Mouse (Mus musculus): ENCODE measurements around the gene Prkag1. TPM values are rescaled to one million over a fixed set of nuclear protein-coding genes. Genes with fewer than 3 reads are reported as not detected.

Prkag1 gene
- polyA plus RNA-seq, 1 experiment from 2014 or later, result 89.0 TPM

DNA sequence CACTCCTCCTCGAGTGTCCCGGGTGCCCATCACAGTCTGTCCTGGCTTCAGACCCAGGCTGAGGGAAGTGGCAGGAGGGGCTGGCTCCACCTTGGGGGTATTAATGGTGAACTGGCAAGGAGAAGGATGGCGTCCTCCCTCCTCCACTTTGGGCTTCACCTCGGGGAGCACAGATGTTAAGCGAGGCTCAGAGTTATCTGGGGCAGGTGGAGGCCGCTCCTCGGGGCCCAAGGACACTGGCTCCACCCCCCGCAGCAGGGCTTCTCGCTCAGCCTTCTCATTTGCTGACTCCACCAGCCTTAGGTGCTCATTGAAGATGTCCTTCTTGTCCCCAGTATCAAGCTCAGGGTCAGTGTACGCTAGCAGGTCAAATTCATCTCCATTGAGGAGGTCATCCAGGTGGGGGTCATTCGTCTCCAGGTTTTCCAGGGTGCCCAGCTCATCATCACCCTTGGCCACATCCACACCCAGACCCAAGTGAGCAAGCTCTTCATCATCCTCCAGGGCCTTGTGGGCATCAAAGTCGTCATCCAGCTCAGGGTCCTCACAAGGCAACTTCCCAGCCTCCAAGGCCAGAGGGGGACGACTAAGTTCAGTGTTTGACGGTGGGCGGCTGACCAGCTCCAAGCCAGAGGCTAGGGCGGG, 18.8 kb upstream of the Prkag1 start:
- WGBS, result 85% methylated on average over 16 of the region's 16 CpGs
- Histone ChIP-seq H3K4me3 (replicated peaks) (no peak overlapping the region), H3K9me3 (no peaks in the 10 kb centered on the region), H3K27me3 (replicated peaks) (no peaks in the 10 kb centered on the region), H3K4me1 (replicated peaks) (no peaks in the 10 kb centered on the region), H3K9ac (no peak overlapping the region), H3K36me3 (peaks cover 88% of the 10 kb centered on the region), H3K4me2 (replicated peaks) (no peak overlapping the region), H3K27ac (no peak overlapping the region)
- no peak for ATAC-seq

DNA sequence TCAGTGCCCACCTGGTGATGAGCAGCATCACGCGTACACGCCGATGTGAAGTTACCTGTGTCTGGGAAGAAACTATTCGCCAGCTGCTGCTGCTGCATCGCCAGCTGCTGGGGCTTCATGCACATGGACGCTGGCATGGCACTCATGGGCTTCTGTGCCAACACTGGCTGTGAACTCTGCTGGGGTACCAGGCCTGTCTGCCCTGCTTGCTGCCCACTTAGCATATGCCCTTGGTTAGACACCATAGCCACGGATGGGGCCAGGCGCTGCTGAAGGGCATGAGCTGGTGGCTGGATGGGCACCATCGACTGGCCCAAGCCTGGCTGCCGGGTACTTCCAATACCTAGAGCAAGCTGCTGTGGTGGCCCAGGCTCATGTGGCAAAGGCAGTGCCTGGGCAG, 17.8 kb upstream of the Prkag1 start:
- Histone ChIP-seq H3K27me3 (replicated peaks) (no peaks in the 10 kb centered on the region), H3K4me2 (replicated peaks) (no peak overlapping the region), H3K36me3 (peaks cover 88% of the 10 kb centered on the region), H3K4me3 (replicated peaks) (no peak overlapping the region), H3K9ac (no peak overlapping the region), H3K9me3 (no peaks in the 10 kb centered on the region), H3K27ac (no peak overlapping the region), H3K4me1 (replicated peaks) (no peaks in the 10 kb centered on the region)
- no peak for ATAC-seq
- WGBS, result 96% methylated on average over 11 of the region's 11 CpGs

DNA sequence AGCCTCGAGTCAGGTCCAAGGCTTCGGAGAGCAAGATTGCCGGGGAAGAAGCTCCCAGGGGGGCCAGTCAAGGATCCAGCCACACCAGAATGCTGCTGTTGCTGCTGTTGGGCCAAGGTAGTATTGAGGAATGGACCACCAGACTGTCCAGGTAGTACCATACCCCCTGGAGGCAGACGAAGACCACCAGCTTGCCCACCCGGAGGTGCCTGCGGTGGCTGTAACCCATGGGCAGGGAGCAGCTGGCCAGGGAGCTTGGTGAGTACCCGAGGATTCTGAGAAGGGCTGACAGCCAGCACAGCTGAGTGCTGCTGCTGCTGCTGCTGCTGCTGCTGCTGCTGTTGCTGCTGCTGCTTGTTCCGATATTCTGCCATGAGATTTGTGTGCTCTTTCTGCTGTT, 14.8 kb upstream of the Prkag1 start:
- ATAC-seq, result no peak
- H3K4me2 ChIP-seq (replicated peaks), result no peak overlapping the region
- H3K9ac ChIP-seq, result no peak overlapping the region
- H3K4me1 ChIP-seq (replicated peaks), result no peaks in the 10 kb centered on the region
- 87% methylated on average over 8 of the region's 8 CpGs for WGBS
- H3K36me3 ChIP-seq, result peaks cover 88% of the 10 kb centered on the region
- no peak overlapping the region for H3K4me3 ChIP-seq (replicated peaks)
- no peaks in the 10 kb centered on the region for H3K9me3 ChIP-seq
- H3K27me3 ChIP-seq (replicated peaks), result no peaks in the 10 kb centered on the region
- H3K27ac ChIP-seq, result no peak overlapping the region

DNA sequence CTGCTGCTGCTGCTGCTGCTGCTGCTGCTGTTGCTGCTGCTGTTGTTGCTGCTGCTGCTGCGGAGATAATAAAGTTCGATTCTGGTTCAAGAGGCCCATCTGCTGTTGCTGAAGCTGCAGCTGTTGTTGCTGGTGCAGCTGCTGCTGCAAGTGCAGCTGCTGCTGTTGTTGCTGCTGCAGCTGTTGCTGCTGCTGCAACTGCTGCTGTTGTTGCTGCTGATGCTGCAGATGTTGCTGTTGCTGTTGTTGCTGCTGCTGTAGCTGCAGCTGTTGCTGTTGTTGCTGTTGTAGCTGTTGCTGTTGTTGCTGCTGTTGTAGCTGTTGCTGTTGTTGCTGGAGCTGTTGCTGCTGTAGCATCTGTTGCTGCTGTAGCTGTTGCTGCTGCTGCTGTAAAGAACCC, 13.8 kb upstream of the Prkag1 start:
- H3K36me3 ChIP-seq, result peaks cover 93% of the 10 kb centered on the region
- H3K4me2 ChIP-seq (replicated peaks), result no peak overlapping the region
- no peaks in the 10 kb centered on the region for H3K9me3 ChIP-seq
- H3K4me3 ChIP-seq (replicated peaks), result no peak overlapping the region
- no peak overlapping the region for H3K9ac ChIP-seq
- WGBS, result 96% methylated on average over 2 of the region's 2 CpGs
- no peaks in the 10 kb centered on the region for H3K4me1 ChIP-seq (replicated peaks)
- no peaks in the 10 kb centered on the region for H3K27me3 ChIP-seq (replicated peaks)
- ATAC-seq, result no peak
- H3K27ac ChIP-seq, result no peak overlapping the region

DNA sequence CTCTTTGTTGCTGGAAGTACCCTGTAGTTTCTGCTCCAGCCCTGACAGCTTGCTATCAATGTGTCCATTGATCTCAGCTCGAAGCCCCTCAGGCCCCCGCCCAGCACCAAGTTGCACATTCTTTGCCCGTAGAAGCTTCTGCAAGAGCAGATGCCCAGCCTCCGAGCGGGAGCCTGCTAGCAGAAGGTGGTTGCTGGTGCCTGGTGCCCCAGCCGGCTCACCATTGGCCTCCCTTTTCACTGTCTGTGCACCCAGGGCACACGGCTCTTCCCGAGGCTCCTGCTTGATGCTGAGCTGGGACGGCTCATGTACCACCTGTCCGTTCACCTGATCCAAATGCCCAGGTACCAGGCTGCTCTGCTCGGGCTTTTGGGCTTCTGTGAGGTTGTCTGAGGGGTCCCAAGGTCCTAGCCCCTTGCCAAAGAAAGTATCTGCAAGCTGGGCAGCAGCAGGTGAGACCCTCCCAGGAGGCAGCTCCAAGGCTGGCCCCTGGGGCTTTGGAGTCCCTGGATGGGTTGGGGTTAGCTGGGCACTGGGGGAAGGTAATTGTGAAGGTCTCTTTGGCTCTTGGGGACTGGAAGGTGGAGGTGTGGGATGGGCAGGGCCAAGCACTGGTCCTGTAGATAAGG, 12.4 kb upstream of the Prkag1 start:
- H3K4me1 ChIP-seq (replicated peaks), result no peaks in the 10 kb centered on the region
- H3K27me3 ChIP-seq (replicated peaks), result no peaks in the 10 kb centered on the region
- ATAC-seq, result no peak
- no peak overlapping the region for H3K4me2 ChIP-seq (replicated peaks)
- H3K27ac ChIP-seq, result no peak overlapping the region
- H3K4me3 ChIP-seq (replicated peaks), result no peak overlapping the region
- H3K9ac ChIP-seq, result no peak overlapping the region
- 85% methylated on average over 11 of the region's 11 CpGs for WGBS
- H3K36me3 ChIP-seq, result peaks cover 92% of the 10 kb centered on the region
- H3K9me3 ChIP-seq, result no peaks in the 10 kb centered on the region

DNA sequence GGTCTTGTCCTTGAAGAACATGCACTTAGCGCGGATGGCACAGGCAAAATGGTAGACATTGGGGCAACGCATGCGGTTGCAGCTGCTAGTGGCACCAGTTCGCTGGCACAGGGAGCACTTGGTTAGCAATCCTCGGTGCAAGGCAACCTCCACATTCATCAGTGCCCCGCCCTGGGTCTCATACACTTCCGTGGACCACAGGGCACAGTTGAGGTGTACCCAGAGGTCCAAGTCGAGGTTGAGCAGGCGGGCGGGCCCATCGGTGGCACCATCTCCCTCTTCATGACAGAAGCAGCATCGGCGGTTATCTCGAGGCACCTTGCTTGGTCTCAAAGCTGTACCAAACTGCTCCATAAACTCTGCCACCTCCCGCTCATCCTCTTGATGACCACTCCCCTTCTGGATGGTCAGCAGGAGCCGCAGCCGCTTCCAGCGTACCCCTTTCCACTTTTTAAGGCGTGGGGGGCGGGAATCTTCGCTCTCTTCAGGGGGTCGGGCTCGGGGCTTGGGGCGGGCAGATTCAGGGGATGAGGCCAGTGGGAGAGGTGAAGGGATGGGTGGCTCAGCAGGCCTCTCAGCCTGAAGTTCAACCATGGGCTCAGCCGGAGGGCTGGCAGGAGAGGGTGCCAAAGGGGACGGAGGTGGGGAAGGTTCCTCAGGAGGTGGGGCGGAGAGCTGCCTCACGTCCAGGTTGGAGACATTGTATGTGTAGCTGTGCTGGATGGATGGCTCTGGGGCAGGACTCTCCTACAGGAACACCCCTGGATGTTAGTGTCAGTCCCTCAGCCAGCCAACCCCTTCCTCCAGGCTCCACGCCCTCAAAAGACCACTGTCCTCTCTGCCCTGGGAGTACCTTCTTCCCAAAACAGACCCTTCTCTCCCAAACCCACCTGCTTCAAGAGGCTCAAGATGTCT, 8.6 kb upstream of the Prkag1 start:
- H3K27me3 ChIP-seq (replicated peaks), result no peaks in the 10 kb centered on the region
- peaks cover 86% of the 10 kb centered on the region for H3K36me3 ChIP-seq
- no peak overlapping the region for H3K4me3 ChIP-seq (replicated peaks)
- 96% methylated on average over 30 of the region's 30 CpGs for WGBS
- H3K9me3 ChIP-seq, result no peaks in the 10 kb centered on the region
- no peaks in the 10 kb centered on the region for H3K4me1 ChIP-seq (replicated peaks)
- no peak overlapping the region for H3K4me2 ChIP-seq (replicated peaks)
- H3K27ac ChIP-seq, result no peak overlapping the region
- ATAC-seq, result no peak
- no peak overlapping the region for H3K9ac ChIP-seq

DNA sequence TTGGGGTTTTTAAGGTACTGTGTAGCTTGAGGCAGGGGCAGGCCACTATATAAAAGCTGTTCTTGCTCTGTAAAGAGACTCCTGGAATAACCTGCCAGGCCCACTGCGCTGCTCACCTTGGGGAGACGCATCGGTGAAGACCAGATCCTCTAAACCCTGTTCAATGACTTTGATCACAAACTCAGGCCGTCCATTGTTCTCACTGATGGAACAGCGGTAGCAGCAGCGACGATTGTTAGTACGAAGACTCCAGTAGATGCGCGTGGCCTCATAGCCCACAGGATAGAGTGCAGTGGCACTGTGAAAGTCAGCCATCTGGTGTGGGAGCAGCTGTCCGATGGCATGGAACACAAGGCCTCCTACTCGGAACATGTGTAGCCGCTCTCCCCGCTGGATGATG, 7.8 kb upstream of the Prkag1 start:
- ATAC-seq, result no peak
- no peak overlapping the region for H3K4me2 ChIP-seq (replicated peaks)
- no peaks in the 10 kb centered on the region for H3K9me3 ChIP-seq
- no peaks in the 10 kb centered on the region for H3K27me3 ChIP-seq (replicated peaks)
- no peak overlapping the region for H3K9ac ChIP-seq
- no peak overlapping the region for H3K4me3 ChIP-seq (replicated peaks)
- H3K27ac ChIP-seq, result no peak overlapping the region
- WGBS, result 96% methylated on average over 14 of the region's 14 CpGs
- peaks cover 86% of the 10 kb centered on the region for H3K36me3 ChIP-seq
- H3K4me1 ChIP-seq (replicated peaks), result no peaks in the 10 kb centered on the region

DNA sequence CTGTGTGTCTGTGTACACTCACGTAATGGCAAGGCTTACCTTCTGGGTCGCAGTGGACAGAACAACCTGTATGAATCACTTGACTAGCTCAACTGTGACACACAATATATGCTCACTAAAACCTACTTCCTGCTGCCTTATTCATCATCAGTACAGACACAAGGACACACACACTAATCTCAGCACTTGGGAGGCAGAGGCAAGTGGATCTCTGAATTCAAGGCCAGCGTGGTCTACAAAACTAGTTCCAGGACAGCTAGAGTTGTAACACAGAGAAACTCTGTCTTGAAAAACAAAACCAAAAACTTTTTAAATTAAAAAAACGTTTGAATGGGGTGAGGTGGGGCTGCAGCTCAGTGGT, 6.4 kb upstream of the Prkag1 start:
- Histone ChIP-seq H3K27ac (no peak overlapping the region), H3K9me3 (no peaks in the 10 kb centered on the region), H3K27me3 (replicated peaks) (no peaks in the 10 kb centered on the region), H3K4me1 (replicated peaks) (no peaks in the 10 kb centered on the region), H3K4me3 (replicated peaks) (no peak overlapping the region), H3K36me3 (peaks cover 77% of the 10 kb centered on the region), H3K4me2 (replicated peaks) (no peak overlapping the region), H3K9ac (no peak overlapping the region)
- ATAC-seq, result no peak
- WGBS, result 74% methylated on average over 4 of the region's 4 CpGs

DNA sequence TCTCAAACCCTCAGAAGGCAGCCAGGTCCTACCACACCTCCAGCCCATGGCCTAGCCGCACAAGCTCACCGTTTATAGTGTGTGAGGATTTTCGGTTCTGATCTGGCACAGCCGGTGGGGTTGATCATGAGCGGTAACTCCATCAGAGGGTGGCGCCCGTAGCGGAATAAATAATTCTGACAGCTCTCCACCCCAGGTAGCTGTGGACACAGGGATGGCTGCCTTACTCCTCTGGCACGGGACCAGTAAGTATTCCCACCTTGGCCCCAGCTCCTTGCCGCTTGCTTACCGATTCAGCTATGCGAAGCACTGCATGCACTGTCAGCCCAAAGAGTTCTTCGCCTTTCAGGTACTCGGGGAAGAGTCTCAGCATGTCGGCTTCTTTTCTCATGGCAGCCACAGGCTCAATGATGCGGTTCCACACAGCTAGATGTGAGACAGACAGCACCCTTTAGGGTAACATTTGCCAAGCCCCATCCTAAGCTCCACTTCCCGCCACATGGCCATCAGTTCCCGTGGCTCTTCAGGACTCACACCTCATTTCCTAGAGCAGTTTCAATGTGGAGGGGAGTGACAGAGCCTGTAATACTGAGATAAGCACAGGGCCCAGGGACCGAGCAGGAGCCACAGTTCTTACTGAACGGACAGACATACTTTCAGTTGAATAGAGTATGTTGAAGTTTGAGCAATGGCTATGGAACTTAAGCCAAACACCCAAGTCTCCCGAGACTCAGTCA, 5.9 kb upstream of the Prkag1 start:
- ATAC-seq, result no peak
- 90% methylated on average over 21 of the region's 21 CpGs for WGBS

DNA sequence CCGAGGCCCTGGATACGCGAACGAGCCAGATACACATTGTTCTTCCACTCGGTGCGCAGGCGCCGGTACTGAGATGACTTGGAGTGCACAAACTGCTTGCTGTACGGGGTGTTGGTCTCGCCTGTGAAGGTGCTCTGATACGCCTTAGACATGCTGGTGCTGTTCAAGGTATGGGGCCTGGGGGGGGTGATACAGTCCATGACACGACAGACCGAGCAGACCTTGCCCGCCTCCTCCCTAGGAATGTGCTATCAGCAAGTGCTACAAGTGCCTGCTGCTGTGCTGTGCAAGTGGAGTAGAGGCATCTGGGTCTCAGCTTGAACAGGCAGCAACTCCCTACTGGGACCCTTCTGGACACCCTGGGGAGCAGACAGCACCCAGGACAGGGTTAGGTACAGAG, 4.0 kb upstream of the Prkag1 start:
- H3K4me2 ChIP-seq (replicated peaks), result no peak overlapping the region
- 88% methylated on average over 14 of the region's 14 CpGs for WGBS
- no peak for ATAC-seq
- H3K27ac ChIP-seq, result no peak overlapping the region
- no peaks in the 10 kb centered on the region for H3K27me3 ChIP-seq (replicated peaks)
- no peaks in the 10 kb centered on the region for H3K9me3 ChIP-seq
- H3K4me3 ChIP-seq (replicated peaks), result no peak overlapping the region
- peaks cover 55% of the 10 kb centered on the region for H3K36me3 ChIP-seq
- no peak overlapping the region for H3K9ac ChIP-seq
- peaks cover 2% of the 10 kb centered on the region; the same call in 1 of the 2 replicates for H3K4me1 ChIP-seq (replicated peaks)

More for the DNA sequence above, 5.9 kb upstream of the Prkag1 start:
- Histone ChIP-seq H3K4me2 (replicated peaks) (no peak overlapping the region), H3K4me1 (replicated peaks) (peaks cover under 1% of the 10 kb centered on the region; the same call in 1 of the 2 replicates), H3K9ac (no peak overlapping the region), H3K27ac (no peak overlapping the region), H3K4me3 (replicated peaks) (no peak overlapping the region), H3K27me3 (replicated peaks) (no peaks in the 10 kb centered on the region), H3K9me3 (no peaks in the 10 kb centered on the region), H3K36me3 (peaks cover 72% of the 10 kb centered on the region)

DNA sequence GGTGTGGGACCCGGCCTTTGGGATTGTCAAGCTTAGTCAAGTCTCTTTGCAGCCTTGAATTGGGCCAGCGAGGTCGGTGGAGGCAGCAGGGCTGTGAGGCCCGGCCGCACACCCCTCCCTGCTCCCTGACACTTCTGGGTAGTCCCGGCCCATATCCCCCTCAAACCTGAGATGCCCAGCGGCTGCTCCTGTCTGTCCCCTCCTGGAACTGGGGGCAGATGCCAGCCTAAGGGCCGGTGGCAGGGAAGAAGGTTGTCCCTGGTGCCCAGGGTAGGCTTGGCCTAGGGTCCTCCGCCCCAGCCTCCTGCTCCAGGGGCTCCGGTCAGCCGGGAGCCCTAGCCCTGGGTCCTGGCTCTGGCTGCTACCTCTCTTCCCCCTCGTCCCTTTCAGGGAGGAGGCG, 2.7 kb upstream of the Prkag1 start:
- ATAC-seq, result no peak
- peaks cover 10% of the 10 kb centered on the region; the same call in 1 of the 2 replicates for H3K4me1 ChIP-seq (replicated peaks)
- H3K4me3 ChIP-seq (replicated peaks), result no peak overlapping the region
- no peak overlapping the region for H3K4me2 ChIP-seq (replicated peaks)
- 85% methylated on average over 13 of the region's 13 CpGs for WGBS
- no peak overlapping the region for H3K27ac ChIP-seq
- no peak overlapping the region for H3K9ac ChIP-seq
- H3K36me3 ChIP-seq, result peaks cover 44% of the 10 kb centered on the region
- H3K9me3 ChIP-seq, result no peaks in the 10 kb centered on the region
- H3K27me3 ChIP-seq (replicated peaks), result no peaks in the 10 kb centered on the region

DNA sequence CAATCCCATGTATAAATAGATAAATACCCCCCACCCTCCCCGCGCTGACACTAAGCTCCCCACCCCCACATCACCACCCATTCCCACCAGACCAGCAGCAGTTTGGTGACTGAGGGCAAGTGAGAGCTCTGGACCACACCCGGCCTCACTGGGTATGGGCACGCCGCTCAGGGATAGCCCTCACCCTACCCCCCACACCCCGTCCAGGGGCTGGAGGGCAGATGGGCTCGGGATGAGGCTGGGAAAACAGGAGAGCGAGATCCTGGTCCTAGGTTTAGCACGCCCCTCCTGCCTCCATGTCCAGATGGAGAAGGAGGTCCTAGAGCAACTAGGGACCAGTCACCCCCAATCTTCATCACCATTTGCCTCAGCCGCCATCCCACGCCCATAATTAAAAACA, 2.0 kb upstream of the Prkag1 start:
- H3K27me3 ChIP-seq (replicated peaks), result no peaks in the 10 kb centered on the region
- H3K4me1 ChIP-seq (replicated peaks), result peaks cover 10% of the 10 kb centered on the region; the same call in 1 of the 2 replicates
- peaks cover 41% of the 10 kb centered on the region for H3K36me3 ChIP-seq
- H3K9me3 ChIP-seq, result no peaks in the 10 kb centered on the region
- H3K4me2 ChIP-seq (replicated peaks), result no peak overlapping the region
- no peak for ATAC-seq
- H3K4me3 ChIP-seq (replicated peaks), result no peak overlapping the region
- H3K9ac ChIP-seq, result no peak overlapping the region
- no peak overlapping the region for H3K27ac ChIP-seq
- 88% methylated on average over 11 of the region's 11 CpGs for WGBS
